Mouse (Mus musculus): ENCODE measurements around the gene Myh10. TPM values are rescaled to one million over a fixed set of nuclear protein-coding genes. Genes with fewer than 3 reads are reported as not detected.

The Myh10 gene
- polyA plus RNA-seq, 1 experiment from 2014 or later = 145 TPM

- WGBS = 53% methylated on average over 2 of the region's 2 CpGs
- Histone ChIP-seq H3K27ac (ENCODE audit: low read depth, low read length) (peak overlapping the region; percentile 67; the same call in 1 of the 2 replicates), H3K27me3 (ENCODE audit: control insufficient read depth, insufficient read depth, low read length) (no peaks in the 10 kb centered on the region), H3K36me3 (ENCODE audit: control insufficient read depth, insufficient read depth, low read length) (no peaks in the 10 kb centered on the region), H3K9me3 (ENCODE audit: control insufficient read depth, low read length) (0 out of 2 replicates have a peak, but pooled peaks cover 2% of the 10 kb centered on the region), H3K4me2 (replicated peaks; ENCODE audit: low read depth, low read length) (no peak overlapping the region), H3K9ac (ENCODE audit: low read depth, low read length) (no peak overlapping the region), H3K4me1 (ENCODE audit: control insufficient read depth, insufficient read depth, low read length) (peaks cover 8% of the 10 kb centered on the region; the same call in 1 of the 2 replicates), H3K4me3 (ENCODE audit: low read length) (no peak overlapping the region)
- ATAC-seq (ENCODE audit: low FRiP score, low TSS enrichment) = no peak
Measured at GRCm38 (mm10) chr11:68665331-68665730, 26.0 kb upstream of the Myh10 start.

DNA sequence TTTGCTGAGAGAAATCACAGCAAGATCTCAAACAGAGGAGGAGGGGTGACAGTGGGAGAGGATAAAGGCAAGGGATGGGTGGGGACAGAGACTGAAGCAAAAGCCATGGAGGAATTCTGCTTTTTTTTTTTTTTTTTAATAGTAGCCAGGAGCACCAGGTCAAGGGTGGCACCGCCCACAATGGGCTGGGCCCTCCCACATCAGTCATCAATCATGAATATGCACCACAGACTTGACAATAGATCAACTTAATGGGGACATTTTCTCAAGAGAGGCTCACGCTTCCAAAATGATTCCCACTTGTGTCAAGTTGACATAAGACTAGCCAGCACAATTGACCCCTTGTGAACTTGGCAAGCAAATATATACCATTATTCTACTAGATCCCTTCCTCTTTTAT, 25.1 kb upstream of the Myh10 start:
- H3K9me3 ChIP-seq (ENCODE audit: control insufficient read depth, low read length) = 0 out of 2 replicates have a peak, but pooled peaks cover 2% of the 10 kb centered on the region
- H3K4me2 ChIP-seq (replicated peaks; ENCODE audit: low read depth, low read length) = no peak overlapping the region
- H3K27ac ChIP-seq (ENCODE audit: low read depth, low read length) = peak overlapping the region; percentile 24; the same call in 1 of the 2 replicates
- H3K36me3 ChIP-seq (ENCODE audit: control insufficient read depth, insufficient read depth, low read length) = no peaks in the 10 kb centered on the region
- H3K27me3 ChIP-seq (ENCODE audit: control insufficient read depth, insufficient read depth, low read length) = no peaks in the 10 kb centered on the region
- no peak overlapping the region for H3K4me3 ChIP-seq (ENCODE audit: low read length)
- WGBS = 44% methylated on average over 2 of the region's 2 CpGs
- H3K4me1 ChIP-seq (ENCODE audit: control insufficient read depth, insufficient read depth, low read length) = peaks cover 8% of the 10 kb centered on the region; the same call in 1 of the 2 replicates
- no peak overlapping the region for H3K9ac ChIP-seq (ENCODE audit: low read depth, low read length)
- ATAC-seq (ENCODE audit: low FRiP score, low TSS enrichment) = no peak

- Histone ChIP-seq H3K4me2 (replicated peaks; ENCODE audit: low read depth, low read length) (no peak overlapping the region), H3K27me3 (ENCODE audit: control insufficient read depth, insufficient read depth, low read length) (no peaks in the 10 kb centered on the region), H3K36me3 (ENCODE audit: control insufficient read depth, insufficient read depth, low read length) (no peaks in the 10 kb centered on the region), H3K27ac (ENCODE audit: low read depth, low read length) (no peak overlapping the region), H3K9ac (ENCODE audit: low read depth, low read length) (no peak overlapping the region), H3K4me1 (ENCODE audit: control insufficient read depth, insufficient read depth, low read length) (no peaks in the 10 kb centered on the region), H3K9me3 (ENCODE audit: control insufficient read depth, low read length) (0 out of 2 replicates have a peak, but pooled peaks cover 2% of the 10 kb centered on the region), H3K4me3 (ENCODE audit: low read length) (no peak overlapping the region)
- 71% methylated on average over 5 of the region's 5 CpGs for WGBS
- no peak for ATAC-seq (ENCODE audit: low FRiP score, low TSS enrichment)
Measured at GRCm38 (mm10) chr11:68672270-68672970, 18.9 kb upstream of the Myh10 start.

DNA sequence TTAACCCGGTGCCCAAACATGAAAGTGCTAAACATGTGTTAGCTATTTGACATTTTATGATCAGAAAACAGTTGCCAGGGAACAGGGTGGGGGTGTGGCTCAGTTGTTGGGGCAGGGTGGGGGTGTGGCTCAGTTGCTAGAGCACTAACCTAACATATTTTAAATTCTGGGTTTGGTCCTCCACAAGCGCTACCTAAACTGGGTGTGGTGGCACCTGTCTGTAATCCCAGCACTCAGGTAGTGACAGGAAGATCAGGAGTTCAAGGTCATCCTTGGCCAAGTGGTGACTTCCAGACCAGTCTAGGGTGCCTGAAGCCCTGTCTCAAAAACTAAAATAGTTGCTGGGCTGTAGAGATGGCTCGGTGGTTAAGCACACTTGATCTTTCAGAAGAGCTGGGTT, 17.3 kb upstream of the Myh10 start:
- Histone ChIP-seq H3K4me2 (replicated peaks; ENCODE audit: low read depth, low read length) (no peak overlapping the region), H3K4me3 (ENCODE audit: low read length) (no peak overlapping the region), H3K9ac (ENCODE audit: low read depth, low read length) (no peak overlapping the region), H3K27me3 (ENCODE audit: control insufficient read depth, insufficient read depth, low read length) (no peaks in the 10 kb centered on the region), H3K36me3 (ENCODE audit: control insufficient read depth, insufficient read depth, low read length) (no peaks in the 10 kb centered on the region), H3K4me1 (ENCODE audit: control insufficient read depth, insufficient read depth, low read length) (no peaks in the 10 kb centered on the region), H3K27ac (ENCODE audit: low read depth, low read length) (no peak overlapping the region), H3K9me3 (ENCODE audit: control insufficient read depth, low read length) (no peaks in the 10 kb centered on the region)
- 86% methylated on average over 3 of the region's 3 CpGs for WGBS
- ATAC-seq (ENCODE audit: low FRiP score, low TSS enrichment) = no peak

- ATAC-seq (ENCODE audit: low FRiP score, low TSS enrichment) = no peak
- H3K4me1 ChIP-seq (ENCODE audit: control insufficient read depth, insufficient read depth, low read length) = no peaks in the 10 kb centered on the region
- H3K27me3 ChIP-seq (ENCODE audit: control insufficient read depth, insufficient read depth, low read length) = no peaks in the 10 kb centered on the region
- no peak overlapping the region for H3K27ac ChIP-seq (ENCODE audit: low read depth, low read length)
- no peak overlapping the region for H3K4me3 ChIP-seq (ENCODE audit: low read length)
- 76% methylated on average over 3 of the region's 3 CpGs for WGBS
- no peak overlapping the region for H3K4me2 ChIP-seq (replicated peaks; ENCODE audit: low read depth, low read length)
- no peak overlapping the region for H3K9ac ChIP-seq (ENCODE audit: low read depth, low read length)
- no peaks in the 10 kb centered on the region for H3K9me3 ChIP-seq (ENCODE audit: control insufficient read depth, low read length)
- H3K36me3 ChIP-seq (ENCODE audit: control insufficient read depth, insufficient read depth, low read length) = no peaks in the 10 kb centered on the region
Measured at GRCm38 (mm10) chr11:68674643-68675042, 16.7 kb upstream of the Myh10 start.

GRCm38 (mm10) chr11:68675274-68675673, 16.1 kb upstream of the Myh10 start:
- Histone ChIP-seq H3K36me3 (ENCODE audit: control insufficient read depth, insufficient read depth, low read length) (no peaks in the 10 kb centered on the region), H3K27me3 (ENCODE audit: control insufficient read depth, insufficient read depth, low read length) (no peaks in the 10 kb centered on the region), H3K4me1 (ENCODE audit: control insufficient read depth, insufficient read depth, low read length) (no peaks in the 10 kb centered on the region), H3K9ac (ENCODE audit: low read depth, low read length) (no peak overlapping the region), H3K9me3 (ENCODE audit: control insufficient read depth, low read length) (no peaks in the 10 kb centered on the region), H3K4me2 (replicated peaks; ENCODE audit: low read depth, low read length) (no peak overlapping the region), H3K27ac (ENCODE audit: low read depth, low read length) (no peak overlapping the region), H3K4me3 (ENCODE audit: low read length) (no peak overlapping the region)
- no peak for ATAC-seq (ENCODE audit: low FRiP score, low TSS enrichment)
- 79% methylated on average over 3 of the region's 3 CpGs for WGBS

DNA sequence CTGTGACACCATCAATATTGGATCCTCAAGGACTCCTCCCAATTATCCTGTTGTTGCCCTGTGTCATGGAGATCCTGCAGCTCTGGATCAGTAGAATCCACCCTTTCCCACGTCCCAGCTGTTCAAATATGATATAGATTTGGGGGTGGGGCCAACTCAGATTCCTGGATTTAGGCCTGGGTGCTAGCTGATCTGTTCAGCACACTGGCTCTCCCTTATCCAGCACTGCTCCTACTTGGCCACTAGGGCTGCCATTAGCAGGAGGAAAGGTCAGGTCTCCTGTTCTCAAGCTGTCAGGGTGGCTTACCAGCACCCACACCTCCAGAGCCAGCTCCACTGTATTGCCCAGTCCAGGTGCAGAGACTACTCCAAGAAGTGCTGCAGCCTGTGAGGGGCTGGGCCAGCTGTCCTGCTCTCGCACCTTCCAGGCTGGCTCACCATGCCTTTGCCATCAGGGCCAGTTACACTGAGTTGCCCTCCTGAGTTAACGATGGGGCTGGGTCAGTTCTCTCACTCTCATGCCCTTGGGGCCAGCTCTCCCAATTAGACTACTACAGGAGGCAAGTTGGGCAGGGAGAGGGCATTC, 10.0 kb upstream of the Myh10 start:
- 67% methylated on average over 3 of the region's 3 CpGs for WGBS
- Histone ChIP-seq H3K4me3 (ENCODE audit: low read length) (no peak overlapping the region), H3K27me3 (ENCODE audit: control insufficient read depth, insufficient read depth, low read length) (no peaks in the 10 kb centered on the region), H3K27ac (ENCODE audit: low read depth, low read length) (no peak overlapping the region), H3K36me3 (ENCODE audit: control insufficient read depth, insufficient read depth, low read length) (no peaks in the 10 kb centered on the region), H3K4me1 (ENCODE audit: control insufficient read depth, insufficient read depth, low read length) (no peaks in the 10 kb centered on the region), H3K4me2 (replicated peaks; ENCODE audit: low read depth, low read length) (no peak overlapping the region), H3K9me3 (ENCODE audit: control insufficient read depth, low read length) (no peaks in the 10 kb centered on the region), H3K9ac (ENCODE audit: low read depth, low read length) (no peak overlapping the region)
- ATAC-seq (ENCODE audit: low FRiP score, low TSS enrichment) = no peak

DNA sequence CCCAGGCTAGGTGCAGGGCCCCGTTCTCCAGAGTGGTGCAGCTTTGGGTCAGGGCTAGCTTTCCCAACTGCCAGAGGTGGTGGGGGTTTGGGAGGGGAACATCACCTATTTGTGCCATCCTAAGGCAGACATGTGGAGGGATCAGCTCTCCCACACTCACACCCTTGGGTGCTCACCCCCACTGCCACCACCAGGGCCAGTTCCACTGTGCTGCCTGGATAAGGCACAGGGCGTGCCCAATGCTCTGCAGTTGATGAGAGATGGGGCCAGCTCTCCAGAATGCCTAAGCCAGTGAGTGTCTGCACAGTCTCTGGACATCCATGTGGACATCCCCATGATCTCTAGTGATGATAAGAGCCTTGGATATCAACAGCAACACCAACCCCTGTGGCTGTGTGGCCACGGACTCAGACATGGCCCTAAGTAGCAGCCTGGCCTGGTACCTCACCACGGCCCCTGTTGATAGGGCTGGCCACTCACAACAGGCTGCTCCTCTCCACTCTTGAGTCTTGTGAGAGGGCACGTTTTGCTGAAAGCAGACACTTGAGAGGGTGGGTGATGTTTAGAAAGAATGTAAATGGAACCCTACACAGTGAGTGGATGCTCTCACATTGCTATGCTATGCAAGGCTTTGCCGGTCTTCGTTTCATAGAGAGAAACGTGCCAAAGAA, 9.1 kb upstream of the Myh10 start:
- Histone ChIP-seq H3K36me3 (ENCODE audit: control insufficient read depth, insufficient read depth, low read length) (no peaks in the 10 kb centered on the region), H3K4me1 (ENCODE audit: control insufficient read depth, insufficient read depth, low read length) (no peaks in the 10 kb centered on the region), H3K9me3 (ENCODE audit: control insufficient read depth, low read length) (no peaks in the 10 kb centered on the region), H3K9ac (ENCODE audit: low read depth, low read length) (no peak overlapping the region), H3K4me3 (ENCODE audit: low read length) (no peak overlapping the region), H3K4me2 (replicated peaks; ENCODE audit: low read depth, low read length) (no peak overlapping the region), H3K27ac (ENCODE audit: low read depth, low read length) (no peak overlapping the region), H3K27me3 (ENCODE audit: control insufficient read depth, insufficient read depth, low read length) (no peaks in the 10 kb centered on the region)
- WGBS = 84% methylated on average over 8 of the region's 8 CpGs
- no peak for ATAC-seq (ENCODE audit: low FRiP score, low TSS enrichment)

GRCm38 (mm10) chr11:68686001-68686400, 5.4 kb upstream of the Myh10 start:
- 89% methylated on average over 5 of the region's 5 CpGs for WGBS
- Histone ChIP-seq H3K27me3 (ENCODE audit: control insufficient read depth, insufficient read depth, low read length) (no peaks in the 10 kb centered on the region), H3K36me3 (ENCODE audit: control insufficient read depth, insufficient read depth, low read length) (no peaks in the 10 kb centered on the region), H3K9ac (ENCODE audit: low read depth, low read length) (no peak overlapping the region), H3K27ac (ENCODE audit: low read depth, low read length) (no peak overlapping the region), H3K9me3 (ENCODE audit: control insufficient read depth, low read length) (no peaks in the 10 kb centered on the region), H3K4me2 (replicated peaks; ENCODE audit: low read depth, low read length) (no peak overlapping the region), H3K4me1 (ENCODE audit: control insufficient read depth, insufficient read depth, low read length) (no peaks in the 10 kb centered on the region), H3K4me3 (ENCODE audit: low read length) (no peak overlapping the region)
- no peak for ATAC-seq (ENCODE audit: low FRiP score, low TSS enrichment)
